Mouse (Mus musculus) limb, embryonic 11.5 days (tissue): ENCODE measurements at regions not wholly inside any gene's neighbourhood (a gene's known extent, or its start where the extent isn't known, plus 50 kb on each side); places are given as distances from the start of the nearest gene placed in this dataset.

Experiments
- ATAC-seq: fragments of 200-750 bp; cut with Nextera tagmentation; 2 replicates; pipeline ENCODE4 v1.8.0; 2017; ENCODE audit warnings: low read depth; ENCODE audit not compliant: insufficient number of reproducible peaks, low FRiP score, low TSS enrichment
- DNase-seq: peaks from one replicate; pipeline ENCODE4 v3.0.0-alpha.2; 2015; ENCODE audit warnings: low spot score
- H3K27ac ChIP-seq: fragments of 300-500 bp; sonication (generic); replicated peaks from 2 replicates; pipeline ENCODE4 v1.5.1; 2014; ENCODE audit warnings: low read depth, mild to moderate bottlenecking, low read length
- H3K27me3 ChIP-seq: fragments of 300-500 bp; sonication (generic); 2 replicates; pipeline ENCODE4 v1.6.1; 2014; ENCODE audit warnings: mild to moderate bottlenecking, low read length, mixed read lengths; ENCODE audit not compliant: control insufficient read depth, insufficient read depth
- H3K36me3 ChIP-seq: fragments of 300-500 bp; sonication (generic); 2 replicates; pipeline ENCODE4 v1.6.1; 2014; ENCODE audit warnings: mild to moderate bottlenecking, low read length, moderate library complexity, mixed read lengths; ENCODE audit not compliant: control insufficient read depth, insufficient read depth
- H3K4me1 ChIP-seq: fragments of 300-500 bp; sonication (generic); 2 replicates; pipeline ENCODE4 v1.6.1; 2014; ENCODE audit warnings: low read length, mixed read lengths; ENCODE audit not compliant: control insufficient read depth, insufficient read depth
- H3K4me2 ChIP-seq: fragments of 300-500 bp; sonication (generic); 2 replicates; pipeline ENCODE4 v1.6.1; 2014; ENCODE audit warnings: low read depth, mild to moderate bottlenecking, moderate library complexity; ENCODE audit not compliant: severe bottlenecking
- H3K4me3 ChIP-seq: fragments of 300-500 bp; sonication (generic); 2 replicates; pipeline ENCODE4 v1.5.1; 2014; ENCODE audit warnings: low read depth, low read length
- H3K9ac ChIP-seq: fragments of 300-500 bp; sonication (generic); 2 replicates; pipeline ENCODE4 v1.6.1; 2014; ENCODE audit warnings: mild to moderate bottlenecking, low read length
- H3K9me3 ChIP-seq: fragments of 300-500 bp; sonication (generic); 2 replicates; pipeline ENCODE4 v1.6.1; 2016; ENCODE audit warnings: low read length; ENCODE audit not compliant: control insufficient read depth
- WGBS: fragments of 180-500 bp; shearing (Covaris S2); extraction: QIAGEN DNeasy Blood & Tissue Kit; methylation state at CpG from one replicate; pipeline ENCODE4 v1.1.7; 2014; 5-methylcytosine and 5-hydroxymethylcytosine counted together

GRCm38 (mm10) chr4:131072623-131073022 lies 128.4 kb downstream of the Matn1 start:
- Histone ChIP-seq H3K27ac (no peak overlapping the region), H3K9me3 (no peaks in the 10 kb centered on the region), H3K4me3 (no peak overlapping the region), H3K4me1 (no peaks in the 10 kb centered on the region), H3K27me3 (no peaks in the 10 kb centered on the region), H3K9ac (no peak overlapping the region), H3K4me2 (no peak overlapping the region), H3K36me3 (no peaks in the 10 kb centered on the region)
- ATAC-seq = no peak
- DNase-seq = no peak
- WGBS = 84% methylated on average over 2 of the region's 2 CpGs

- WGBS = 58% methylated on average over 8 of the region's 8 CpGs
- Histone ChIP-seq H3K4me1 (no peaks in the 10 kb centered on the region), H3K4me2 (no peak overlapping the region), H3K27ac (no peak overlapping the region), H3K27me3 (no peaks in the 10 kb centered on the region), H3K9me3 (no peaks in the 10 kb centered on the region), H3K36me3 (no peaks in the 10 kb centered on the region), H3K9ac (no peak overlapping the region), H3K4me3 (no peak overlapping the region)
- DNase-seq (no peak), ATAC-seq (no peak)
These were observed 129.2 kb downstream of the Matn1 start for GRCm38 (mm10) chr4:131073420-131073819.

- no peak overlapping the region for H3K4me3 ChIP-seq
- H3K9ac ChIP-seq = no peak overlapping the region
- H3K27ac ChIP-seq = no peak overlapping the region
- no peak overlapping the region for H3K4me2 ChIP-seq
- ATAC-seq (no peak), DNase-seq (no peak)
- 78% methylated on average over 8 of the region's 8 CpGs for WGBS
- no peaks in the 10 kb centered on the region; the same call in 1 of the 2 replicates for H3K4me1 ChIP-seq
- H3K27me3 ChIP-seq = no peaks in the 10 kb centered on the region
- no peaks in the 10 kb centered on the region; the same call in 1 of the 2 replicates for H3K36me3 ChIP-seq
- no peaks in the 10 kb centered on the region for H3K9me3 ChIP-seq
These were observed 131.2 kb downstream of the Matn1 start for GRCm38 (mm10) chr4:131075326-131075932.

- DNase-seq = no peak
- H3K4me3 ChIP-seq = no peak overlapping the region
- no peak overlapping the region for H3K27ac ChIP-seq
- ATAC-seq = no peak
- no peak overlapping the region for H3K4me2 ChIP-seq
- WGBS = 30% methylated on average over 3 of the region's 3 CpGs
- no peaks in the 10 kb centered on the region for H3K27me3 ChIP-seq
- H3K36me3 ChIP-seq = no peaks in the 10 kb centered on the region; the same call in 1 of the 2 replicates
- no peaks in the 10 kb centered on the region; the same call in 1 of the 2 replicates for H3K4me1 ChIP-seq
- no peaks in the 10 kb centered on the region for H3K9me3 ChIP-seq
- H3K9ac ChIP-seq = no peak overlapping the region
These were observed 132.4 kb downstream of the Matn1 start for GRCm38 (mm10) chr4:131076628-131077027.

- no peaks in the 10 kb centered on the region; the same call in 1 of the 2 replicates for H3K4me1 ChIP-seq
- H3K27me3 ChIP-seq = no peaks in the 10 kb centered on the region
- no peak overlapping the region for H3K27ac ChIP-seq
These were observed 135.9 kb downstream of the Matn1 start for GRCm38 (mm10) chr4:131080113-131080512.

GRCm38 (mm10) chr4:131083405-131083804 lies 139.2 kb downstream of the Matn1 start:
- Histone ChIP-seq H3K27ac (no peak overlapping the region), H3K4me3 (no peak overlapping the region), H3K9ac (no peak overlapping the region), H3K4me1 (no peaks in the 10 kb centered on the region; the same call in 1 of the 2 replicates), H3K4me2 (no peak overlapping the region), H3K27me3 (no peaks in the 10 kb centered on the region), H3K9me3 (no peaks in the 10 kb centered on the region), H3K36me3 (no peaks in the 10 kb centered on the region; the same call in 1 of the 2 replicates)
- WGBS = 85% methylated on average over 3 of the region's 3 CpGs
- DNase-seq (no peak), ATAC-seq (no peak)

More at GRCm38 (mm10) chr4:131080113-131080512, 135.9 kb downstream of the Matn1 start:
- 32% methylated on average over 1 of the region's 1 CpGs for WGBS
- DNase-seq (no peak), ATAC-seq (no peak)
- Histone ChIP-seq H3K4me2 (no peak overlapping the region), H3K9me3 (no peaks in the 10 kb centered on the region), H3K9ac (no peak overlapping the region; the same call in 1 of the 2 replicates), H3K36me3 (no peaks in the 10 kb centered on the region; the same call in 1 of the 2 replicates), H3K4me3 (no peak overlapping the region)

- no peak for ATAC-seq
- WGBS = 35% methylated on average over 6 of the region's 6 CpGs
- H3K9me3 ChIP-seq = no peaks in the 10 kb centered on the region
- no peak overlapping the region for H3K4me2 ChIP-seq
- H3K4me3 ChIP-seq = no peak overlapping the region
- no peak for DNase-seq
- H3K27ac ChIP-seq = no peak overlapping the region
- H3K4me1 ChIP-seq = 0 out of 2 replicates have a peak, but pooled peaks cover 5% of the 10 kb centered on the region
- H3K36me3 ChIP-seq = no peaks in the 10 kb centered on the region
- H3K9ac ChIP-seq = no peak overlapping the region
- no peaks in the 10 kb centered on the region for H3K27me3 ChIP-seq
These were observed 153.2 kb downstream of the Matn1 start for GRCm38 (mm10) chr4:131097421-131097820.

GRCm38 (mm10) chr4:131100093-131100795 lies 156.1 kb downstream of the Matn1 start:
- 0 out of 2 replicates have a peak, but pooled peaks cover 5% of the 10 kb centered on the region for H3K4me1 ChIP-seq
- no peak overlapping the region for H3K4me3 ChIP-seq
- DNase-seq (peak; percentile 47), ATAC-seq (no peak)
- 53% methylated on average over 10 of the region's 10 CpGs for WGBS
- no peak overlapping the region for H3K9ac ChIP-seq
- no peaks in the 10 kb centered on the region for H3K9me3 ChIP-seq
- H3K27ac ChIP-seq = no peak overlapping the region
- H3K4me2 ChIP-seq = peak overlapping the region; percentile 32
- H3K27me3 ChIP-seq = no peaks in the 10 kb centered on the region
- H3K36me3 ChIP-seq = no peaks in the 10 kb centered on the region
